Mouse (Mus musculus): ENCODE data around the gene Mospd2.

Gene Mospd2

DNA sequence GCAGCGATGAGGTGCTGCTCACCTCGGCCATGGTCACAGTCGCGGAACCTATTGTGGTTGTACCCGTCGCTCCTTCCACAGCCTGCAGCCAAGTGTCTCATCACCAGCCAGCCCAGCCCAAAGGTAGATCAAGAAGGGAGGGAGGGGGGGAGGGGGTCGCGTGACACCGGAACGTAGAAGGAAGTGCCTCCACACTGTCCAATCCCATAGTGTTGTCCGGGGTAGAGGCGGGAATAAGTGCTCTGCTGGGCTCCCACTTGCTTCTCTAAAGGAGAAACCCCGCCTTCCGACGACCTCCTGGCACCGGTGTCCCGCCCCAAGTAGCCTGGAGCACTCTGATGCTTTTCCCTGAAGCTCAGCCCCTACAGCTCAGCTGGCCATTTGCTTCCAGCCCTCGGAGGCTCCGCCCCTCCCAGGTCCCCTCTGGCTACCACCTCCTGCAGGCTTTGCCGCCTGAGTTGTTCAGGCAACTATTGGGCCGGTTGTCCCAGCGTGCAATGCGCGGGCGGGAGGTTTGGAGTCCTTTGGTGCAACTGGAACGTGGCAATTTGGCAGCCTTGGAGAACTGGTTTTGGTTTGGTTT lies at the start of gene Mospd2, which contains the start of gene Fancb:
Gene Mospd2, minus strand, starts transcription at position 183 of the 583 bp plus-strand sequence.
Gene Fancb, plus strand, starts transcription at position 400 of the 583 bp plus-strand sequence.
- peak; percentile 74 for DNase-seq (ENCODE audit: extremely low spot score)

- DNase-seq (ENCODE audit: extremely low spot score): no peak
Measured at GRCm38 (mm10) chrX:165004779-165005324, 24.7 kb upstream of the Mospd2 start, which contains the start of gene Gm17604. Gene Gm17604 (minus strand): TSS chrX:165004829.

GRCm38 (mm10) chrX:165003141-165003540 lies 23.0 kb upstream of the Mospd2 start:
- no peak for DNase-seq (ENCODE audit: extremely low spot score)

GRCm38 (mm10) chrX:164978866-164979265 lies 1.3 kb downstream of the Mospd2 start:
- no peak for DNase-seq (ENCODE audit: extremely low spot score)

DNA sequence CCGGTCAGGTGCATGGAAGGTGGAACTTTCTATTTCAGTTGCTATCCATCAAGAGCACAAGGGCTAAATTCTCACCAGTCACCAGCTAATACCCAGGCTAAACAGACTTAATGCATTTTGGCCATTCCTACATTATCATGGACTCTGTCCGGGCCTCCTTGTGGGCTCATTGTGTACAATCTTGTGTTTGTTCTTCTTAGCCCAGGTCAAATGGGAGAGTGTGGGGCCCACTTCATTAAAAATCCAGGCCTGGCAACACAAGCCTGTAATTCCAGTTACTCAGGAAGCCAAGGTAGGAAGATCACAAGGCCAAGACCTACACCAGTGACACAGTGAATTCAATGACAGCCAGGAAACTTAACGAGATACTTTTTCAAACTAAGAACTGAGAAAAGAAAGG lies 9.0 kb downstream of the Mospd2 start:
- no peak for DNase-seq (ENCODE audit: extremely low spot score)

DNA sequence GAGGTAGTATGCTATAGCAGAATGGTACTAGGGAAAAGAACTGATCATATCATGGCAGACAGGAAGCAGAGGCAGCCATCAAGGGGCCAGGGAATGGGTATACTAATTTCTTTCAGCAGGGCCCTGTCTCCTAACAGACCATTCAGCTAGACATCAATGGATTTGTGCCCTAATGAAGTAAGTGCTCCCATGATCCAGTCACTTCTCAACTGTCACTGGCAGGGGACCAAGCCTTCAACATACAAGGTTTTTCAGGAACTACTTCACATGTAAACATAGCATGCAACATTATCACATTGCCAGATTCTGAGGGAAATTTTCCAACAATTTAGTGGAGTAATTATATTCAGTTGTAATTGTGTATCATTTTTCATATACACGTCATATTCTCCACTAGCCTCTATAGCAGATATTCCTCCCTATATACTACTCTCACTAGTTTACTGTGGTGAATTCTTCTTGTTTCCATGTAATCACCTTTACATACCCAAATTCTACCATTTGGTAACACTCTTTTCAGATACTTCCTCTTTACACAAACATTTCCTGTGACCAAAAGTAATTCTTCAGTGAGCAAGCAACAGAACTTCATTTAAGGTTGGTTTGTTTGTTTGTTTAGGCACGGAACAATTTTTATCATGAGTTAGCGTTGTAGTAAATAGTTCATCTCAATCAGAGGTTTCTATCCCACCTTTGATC lies 14.3 kb downstream of the Mospd2 start:
- no peak for DNase-seq (ENCODE audit: extremely low spot score)

- no peak for DNase-seq (ENCODE audit: extremely low spot score)
Measured at GRCm38 (mm10) chrX:164952601-164953375, 27.4 kb downstream of the Mospd2 start.

- no peak for DNase-seq (ENCODE audit: extremely low spot score)
Measured at GRCm38 (mm10) chrX:164951858-164952576, 28.2 kb downstream of the Mospd2 start.

DNA sequence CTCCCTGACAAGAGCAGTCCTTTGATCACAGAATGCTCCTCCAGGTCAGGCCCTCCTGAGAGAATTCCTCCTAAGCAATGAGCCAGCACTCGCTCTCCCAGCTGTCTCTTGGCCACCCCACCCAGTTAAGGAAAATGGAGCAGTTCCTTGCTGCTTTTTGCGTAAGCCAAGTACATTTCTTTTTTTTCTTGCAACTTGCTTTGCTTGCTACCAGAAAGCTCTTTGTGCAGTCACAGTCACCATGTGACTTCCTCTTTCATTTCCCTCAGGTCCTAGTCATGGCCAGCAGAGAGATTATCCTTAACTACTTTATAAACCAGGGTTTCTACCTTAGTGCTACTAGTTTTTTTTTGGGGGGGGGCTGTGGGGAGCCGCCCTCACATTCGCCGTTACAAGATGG lies 38.6 kb downstream of the Mospd2 start:
- DNase-seq (ENCODE audit: extremely low spot score): no peak

DNA sequence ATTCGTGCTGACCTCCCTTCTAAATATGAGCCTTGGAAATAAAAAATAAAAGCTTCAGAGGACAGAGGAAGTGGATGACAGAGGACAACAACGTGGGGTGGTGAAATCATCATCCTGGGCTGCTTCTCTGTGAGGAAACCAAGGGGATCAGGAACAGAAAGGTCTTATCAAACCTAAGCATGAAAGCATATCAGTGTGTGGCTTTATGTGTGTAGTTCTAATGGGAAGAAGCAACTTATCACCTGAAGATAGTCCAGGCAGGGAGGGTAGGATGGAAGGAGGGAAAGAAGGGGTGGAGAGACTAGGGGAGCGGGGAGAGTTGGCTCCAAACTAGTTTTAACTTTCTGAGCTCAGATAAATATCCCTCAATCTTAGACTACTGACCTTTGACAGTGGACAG lies 67.2 kb downstream of the Mospd2 start:
- no peak for DNase-seq (ENCODE audit: extremely low spot score)

DNA sequence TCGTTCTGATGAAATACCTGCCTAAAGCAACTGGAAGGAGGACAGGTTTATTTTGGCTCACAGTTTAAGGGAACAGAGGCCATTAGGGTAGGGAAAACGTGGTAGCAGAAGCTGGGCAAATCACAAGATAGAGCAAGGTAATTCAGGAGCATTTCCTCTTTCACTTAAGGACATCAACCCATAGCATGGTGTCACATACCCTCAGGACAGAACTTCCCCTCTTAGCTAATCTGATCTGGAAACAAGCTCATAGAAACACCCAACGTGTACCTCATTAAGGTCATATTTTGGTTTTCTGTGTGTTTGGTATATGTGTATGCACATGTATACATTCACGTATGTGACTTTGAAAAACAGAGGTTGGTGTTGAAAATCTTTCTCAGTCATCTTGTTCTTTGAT lies 68.0 kb downstream of the Mospd2 start:
- DNase-seq (ENCODE audit: extremely low spot score): no peak

DNA sequence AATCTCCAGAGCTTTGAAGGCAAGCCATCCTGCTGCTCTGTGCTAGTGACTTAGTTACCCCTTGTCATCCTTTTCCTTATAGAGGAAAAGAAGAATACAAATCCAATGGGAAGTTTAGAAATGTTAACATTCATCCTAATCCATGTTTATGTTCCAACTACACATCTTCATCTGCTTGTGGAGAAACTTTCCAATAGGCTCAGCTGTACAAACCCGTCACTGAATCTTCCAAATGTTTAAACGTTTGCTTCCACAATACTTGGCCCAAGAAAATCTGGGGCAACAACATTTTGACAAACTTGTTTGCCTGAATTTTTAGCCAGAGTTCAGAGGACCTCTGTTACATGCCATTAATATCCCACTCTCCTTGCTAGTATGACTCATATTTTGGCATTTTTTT lies 78.3 kb downstream of the Mospd2 start:
- no peak for DNase-seq (ENCODE audit: extremely low spot score)

DNA sequence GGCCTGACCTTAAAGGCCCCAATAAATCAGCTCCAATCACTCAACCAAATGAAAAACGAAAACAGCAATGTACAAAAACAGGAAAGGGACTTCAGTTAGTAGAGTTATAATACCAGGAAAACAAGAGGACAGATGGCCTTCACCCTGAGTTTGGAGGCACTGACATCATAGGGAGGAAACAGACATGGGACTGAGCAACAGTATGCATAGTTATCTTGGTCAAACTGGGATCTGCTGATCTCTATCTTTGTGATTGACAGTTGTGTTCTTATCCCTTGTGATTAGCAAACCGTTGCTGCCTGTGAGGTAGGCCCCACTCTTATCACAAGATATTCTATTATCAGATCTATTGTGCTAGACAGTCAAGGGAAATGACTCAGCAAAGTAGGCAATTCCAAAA lies 80.4 kb downstream of the Mospd2 start:
- no peak for DNase-seq (ENCODE audit: extremely low spot score)

GRCm38 (mm10) chrX:164886260-164886659 lies 93.9 kb downstream of the Mospd2 start:
- DNase-seq (ENCODE audit: extremely low spot score): no peak

Data from embryo, embryonic 9.5 days (tissue).